Mouse (Mus musculus): ENCODE data around the gene G430095P16Rik. TPM values are rescaled to one million over a fixed set of nuclear protein-coding genes. Genes with fewer than 3 reads are reported as not detected.
A peak's percentile ranks its signal among the peaks of the same experiment; 100 is the strongest.

G430095P16Rik gene
- polyA plus RNA-seq, 1 experiment from 2014 or later: 1.0 TPM

- TF ChIP-seq CTCF (IDR thresholded peaks at IDR 0.05; ENCODE audit: low read depth): no peak
- no peak overlapping the region for H3K9ac ChIP-seq (ENCODE audit: low read depth, low read length)
These were observed 42.8 kb downstream of the G430095P16Rik start for GRCm38 (mm10) chr8:84765629-84766028.

GRCm38 (mm10) chr8:84766422-84766821 is 43.6 kb downstream of the G430095P16Rik start:
- H3K4me2 ChIP-seq (replicated peaks; ENCODE audit: low read depth): no peak overlapping the region
- ATAC-seq: no peak
- TF ChIP-seq CTCF (IDR thresholded peaks at IDR 0.05; ENCODE audit: low read depth): no peak
- no peak overlapping the region for H3K27ac ChIP-seq (ENCODE audit: low read depth, low read length)
- H3K36me3 ChIP-seq (ENCODE audit: control insufficient read depth, insufficient read depth): no peaks in the 10 kb centered on the region; the same call in 1 of the 2 replicates
- no peak overlapping the region for H3K9ac ChIP-seq (ENCODE audit: low read depth, low read length)
- H3K4me3 ChIP-seq (ENCODE audit: low read depth, low read length): no peak overlapping the region
- no peaks in the 10 kb centered on the region for H3K4me1 ChIP-seq (replicated peaks; ENCODE audit: control insufficient read depth, insufficient read depth, low read length)
- WGBS: 70% methylated on average over 9 of the region's 9 CpGs
- H3K9me3 ChIP-seq (ENCODE audit: control insufficient read depth): no peaks in the 10 kb centered on the region
- peaks cover 16% of the 10 kb centered on the region for H3K27me3 ChIP-seq (replicated peaks; ENCODE audit: control insufficient read depth, insufficient read depth, low read length)

More at GRCm38 (mm10) chr8:84765629-84766028, 42.8 kb downstream of the G430095P16Rik start:
- Histone ChIP-seq H3K36me3 (ENCODE audit: control insufficient read depth, insufficient read depth) (no peaks in the 10 kb centered on the region; the same call in 1 of the 2 replicates), H3K9me3 (ENCODE audit: control insufficient read depth) (no peaks in the 10 kb centered on the region), H3K4me1 (replicated peaks; ENCODE audit: control insufficient read depth, insufficient read depth, low read length) (no peaks in the 10 kb centered on the region), H3K27me3 (replicated peaks; ENCODE audit: control insufficient read depth, insufficient read depth, low read length) (peaks cover 9% of the 10 kb centered on the region; the same call in 1 of the 2 replicates), H3K4me2 (replicated peaks; ENCODE audit: low read depth) (no peak overlapping the region), H3K27ac (ENCODE audit: low read depth, low read length) (no peak overlapping the region), H3K4me3 (ENCODE audit: low read depth, low read length) (no peak overlapping the region)
- no peak for ATAC-seq
- WGBS: 60% methylated on average over 10 of the region's 10 CpGs

- Histone ChIP-seq H3K4me3 (ENCODE audit: low read depth, low read length) (no peak overlapping the region), H3K9ac (ENCODE audit: low read depth, low read length) (no peak overlapping the region), H3K9me3 (ENCODE audit: control insufficient read depth) (no peaks in the 10 kb centered on the region), H3K27me3 (replicated peaks; ENCODE audit: control insufficient read depth, insufficient read depth, low read length) (peaks cover 23% of the 10 kb centered on the region), H3K4me1 (replicated peaks; ENCODE audit: control insufficient read depth, insufficient read depth, low read length) (no peaks in the 10 kb centered on the region), H3K36me3 (ENCODE audit: control insufficient read depth, insufficient read depth) (no peaks in the 10 kb centered on the region; the same call in 1 of the 2 replicates), H3K4me2 (replicated peaks; ENCODE audit: low read depth) (no peak overlapping the region), H3K27ac (ENCODE audit: low read depth, low read length) (no peak overlapping the region)
- 90% methylated on average over 10 of the region's 10 CpGs for WGBS
- no peak for ATAC-seq
- no peak for TF ChIP-seq CTCF (IDR thresholded peaks at IDR 0.05; ENCODE audit: low read depth)
These were observed 44.4 kb downstream of the G430095P16Rik start for GRCm38 (mm10) chr8:84767221-84767620.

DNA sequence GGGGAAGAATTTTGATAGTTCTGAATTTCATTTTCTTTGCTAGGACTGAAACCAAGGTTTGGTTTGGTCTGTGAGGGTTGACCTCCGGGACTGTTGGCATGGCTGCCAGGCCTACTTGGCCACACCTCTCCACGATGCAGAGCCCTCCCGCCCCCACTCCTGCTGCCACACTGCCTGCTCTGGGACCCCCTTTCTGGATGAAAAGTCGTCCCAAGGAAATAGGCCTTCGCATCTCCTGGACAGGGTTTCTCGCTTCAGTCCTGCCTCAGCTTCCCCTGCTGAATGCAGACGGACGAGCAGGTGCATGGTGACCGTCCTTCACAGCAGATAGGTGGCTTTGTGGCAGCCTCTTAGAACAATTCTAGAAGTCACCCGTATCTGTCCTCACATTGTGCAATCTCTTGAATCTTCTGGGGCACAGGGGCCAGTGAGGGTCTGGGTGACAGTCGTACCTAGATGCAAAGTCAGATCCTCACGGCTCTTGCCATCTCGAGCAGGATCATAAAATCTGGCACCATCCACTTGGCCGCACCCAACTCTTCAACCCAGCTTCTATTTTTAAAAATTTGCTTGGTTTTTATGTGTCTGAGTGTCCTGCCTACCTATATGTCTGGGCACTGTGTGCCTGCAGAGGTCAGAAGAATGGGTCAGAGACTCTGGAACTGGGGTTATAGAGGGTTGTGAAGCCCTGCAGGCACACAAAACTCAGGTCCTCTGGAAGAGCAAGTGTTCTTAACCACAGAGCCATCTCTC is 45.7 kb downstream of the G430095P16Rik start:
- no peak for ATAC-seq
- no peak overlapping the region for H3K4me3 ChIP-seq (ENCODE audit: low read depth, low read length)
- WGBS: 90% methylated on average over 14 of the region's 14 CpGs
- peaks cover 31% of the 10 kb centered on the region for H3K27me3 ChIP-seq (replicated peaks; ENCODE audit: control insufficient read depth, insufficient read depth, low read length)
- no peak overlapping the region for H3K9ac ChIP-seq (ENCODE audit: low read depth, low read length)
- no peak overlapping the region for H3K4me2 ChIP-seq (replicated peaks; ENCODE audit: low read depth)
- TF ChIP-seq CTCF (IDR thresholded peaks at IDR 0.05; ENCODE audit: low read depth): no peak
- H3K36me3 ChIP-seq (ENCODE audit: control insufficient read depth, insufficient read depth): no peaks in the 10 kb centered on the region; the same call in 1 of the 2 replicates
- no peak overlapping the region for H3K27ac ChIP-seq (ENCODE audit: low read depth, low read length)
- no peaks in the 10 kb centered on the region for H3K4me1 ChIP-seq (replicated peaks; ENCODE audit: control insufficient read depth, insufficient read depth, low read length)
- no peaks in the 10 kb centered on the region for H3K9me3 ChIP-seq (ENCODE audit: control insufficient read depth)

- H3K4me1 ChIP-seq (replicated peaks; ENCODE audit: control insufficient read depth, insufficient read depth, low read length): no peaks in the 10 kb centered on the region
- no peak overlapping the region for H3K4me3 ChIP-seq (ENCODE audit: low read depth, low read length)
- no peaks in the 10 kb centered on the region for H3K9me3 ChIP-seq (ENCODE audit: control insufficient read depth)
- TF ChIP-seq CTCF (IDR thresholded peaks at IDR 0.05; ENCODE audit: low read depth): no peak
- ATAC-seq: no peak
- no peak overlapping the region for H3K27ac ChIP-seq (ENCODE audit: low read depth, low read length)
- peaks cover 32% of the 10 kb centered on the region for H3K27me3 ChIP-seq (replicated peaks; ENCODE audit: control insufficient read depth, insufficient read depth, low read length)
- 90% methylated on average over 8 of the region's 8 CpGs for whole genome bisulfite sequencing
- no peak overlapping the region for H3K4me2 ChIP-seq (replicated peaks; ENCODE audit: low read depth)
- no peak overlapping the region for H3K9ac ChIP-seq (ENCODE audit: low read depth, low read length)
- no peaks in the 10 kb centered on the region; the same call in 1 of the 2 replicates for H3K36me3 ChIP-seq (ENCODE audit: control insufficient read depth, insufficient read depth)
These were observed 46.5 kb downstream of the G430095P16Rik start for GRCm38 (mm10) chr8:84769324-84769723.

DNA sequence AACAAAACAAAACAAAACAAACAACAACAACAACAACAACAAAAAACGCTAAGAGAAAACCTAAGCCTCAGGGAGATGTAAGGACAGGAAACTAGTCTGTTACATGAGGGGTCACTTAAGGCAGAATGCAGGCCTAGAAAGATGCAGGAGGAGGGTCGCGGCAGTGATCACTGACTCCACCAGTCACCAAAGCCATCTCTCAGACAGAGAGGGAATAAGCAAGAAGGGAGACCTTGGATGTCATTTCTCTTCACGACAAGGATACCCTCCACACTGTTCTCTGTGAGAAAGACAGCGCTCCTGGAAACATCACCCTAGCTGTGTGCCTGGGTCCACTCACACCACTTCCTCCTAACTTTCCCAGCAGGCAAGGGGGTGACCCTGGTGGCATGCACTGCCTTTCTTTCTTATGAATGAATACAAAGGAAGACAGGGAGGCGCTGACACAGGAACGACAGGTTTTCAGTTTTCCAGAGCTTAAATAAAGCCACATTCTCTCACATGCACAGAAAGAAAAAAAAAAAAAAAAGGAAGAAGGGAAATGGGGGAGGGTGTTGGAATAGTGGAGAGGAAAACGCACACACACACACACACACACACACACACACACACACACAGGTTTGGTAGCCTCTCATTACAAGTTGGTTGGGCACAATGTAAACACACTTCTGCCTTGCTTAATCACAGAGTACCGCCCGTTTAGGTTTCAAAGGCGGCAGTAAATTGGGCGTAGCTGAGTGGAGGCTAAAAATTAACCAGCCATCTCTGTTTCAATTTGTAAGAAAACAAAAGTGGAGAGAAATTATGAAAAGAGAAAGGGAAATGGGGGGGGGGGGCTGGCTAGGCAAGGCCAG is 47.5 kb downstream of the G430095P16Rik start:
- peak; percentile 34; the same call in 1 of the 2 replicates for ATAC-seq

More for the DNA sequence above, 47.5 kb downstream of the G430095P16Rik start:
- H3K36me3 ChIP-seq (ENCODE audit: control insufficient read depth, insufficient read depth): no peaks in the 10 kb centered on the region; the same call in 1 of the 2 replicates
- H3K27me3 ChIP-seq (replicated peaks; ENCODE audit: control insufficient read depth, insufficient read depth, low read length): peaks cover 36% of the 10 kb centered on the region
- TF ChIP-seq CTCF (IDR thresholded peaks at IDR 0.05; ENCODE audit: low read depth): no peak
- H3K4me3 ChIP-seq (ENCODE audit: low read depth, low read length): no peak overlapping the region
- 31% methylated on average over 12 of the region's 12 CpGs for WGBS
- no peak overlapping the region for H3K27ac ChIP-seq (ENCODE audit: low read depth, low read length)
- no peak overlapping the region for H3K4me2 ChIP-seq (replicated peaks; ENCODE audit: low read depth)
- no peak overlapping the region for H3K9ac ChIP-seq (ENCODE audit: low read depth, low read length)
- no peaks in the 10 kb centered on the region for H3K9me3 ChIP-seq (ENCODE audit: control insufficient read depth)
- 0 out of 2 replicates have a peak, but pooled peaks cover 4% of the 10 kb centered on the region for H3K4me1 ChIP-seq (replicated peaks; ENCODE audit: control insufficient read depth, insufficient read depth, low read length)

All from intestine, postnatal 0 days (tissue).